Mouse (Mus musculus) regulatory T cell (primary cell): ENCODE data around the gene Ftsj3.

Experiments
- in situ Hi-C: fragments of 300-600 bp; cut with MboI, MseI; formaldehyde crosslinking; loops from one replicate; pipeline ENCODE4 v1.15.1; 2025; ENCODE audit warnings: high pct_unique_total_duplicates

The Ftsj3 gene

DNA sequence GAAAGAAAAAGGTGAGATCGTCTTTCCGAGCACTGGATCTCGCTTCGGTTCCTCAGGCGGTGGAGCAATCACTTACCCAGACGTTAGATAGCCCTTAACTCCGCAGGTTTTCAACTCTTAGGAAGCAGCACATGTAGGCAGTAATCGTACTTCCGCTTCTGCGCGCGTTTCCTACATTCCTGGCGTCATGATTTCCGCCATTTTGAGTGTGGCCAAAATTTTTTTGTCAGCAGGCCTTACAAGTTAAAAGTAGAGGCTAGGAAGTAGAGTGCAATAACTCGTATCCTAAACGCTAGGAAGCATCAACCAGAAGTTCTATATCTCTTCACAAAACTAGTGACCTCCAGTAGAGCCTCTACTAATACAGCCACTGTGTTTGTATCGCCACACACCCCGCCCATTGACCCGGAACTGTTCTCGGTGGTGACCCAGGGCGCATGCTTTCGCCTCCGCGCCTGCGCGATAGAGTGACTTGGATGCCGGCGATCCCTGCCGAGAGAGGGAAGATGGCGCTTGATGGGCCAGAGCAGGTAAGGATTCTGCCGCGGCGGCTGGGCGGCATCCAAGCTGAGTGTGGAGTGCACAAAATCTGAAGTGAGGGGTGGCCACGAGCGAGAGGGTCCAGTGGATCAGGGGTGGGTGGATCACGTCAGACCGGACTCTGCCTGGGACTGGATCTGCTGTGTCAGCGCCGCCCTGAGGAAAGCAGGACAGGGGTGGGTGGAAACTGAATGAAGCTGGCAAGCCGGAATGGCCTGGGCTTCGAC, at the start of gene Ftsj3, which contains the start of gene Psmc5:
Ftsj3 (minus strand) TSS at position 395 of the 767 bp plus-strand sequence.
Psmc5 (plus strand) TSS at position 470 of the 767 bp plus-strand sequence.
- in situ Hi-C loops = no loop called here

DNA sequence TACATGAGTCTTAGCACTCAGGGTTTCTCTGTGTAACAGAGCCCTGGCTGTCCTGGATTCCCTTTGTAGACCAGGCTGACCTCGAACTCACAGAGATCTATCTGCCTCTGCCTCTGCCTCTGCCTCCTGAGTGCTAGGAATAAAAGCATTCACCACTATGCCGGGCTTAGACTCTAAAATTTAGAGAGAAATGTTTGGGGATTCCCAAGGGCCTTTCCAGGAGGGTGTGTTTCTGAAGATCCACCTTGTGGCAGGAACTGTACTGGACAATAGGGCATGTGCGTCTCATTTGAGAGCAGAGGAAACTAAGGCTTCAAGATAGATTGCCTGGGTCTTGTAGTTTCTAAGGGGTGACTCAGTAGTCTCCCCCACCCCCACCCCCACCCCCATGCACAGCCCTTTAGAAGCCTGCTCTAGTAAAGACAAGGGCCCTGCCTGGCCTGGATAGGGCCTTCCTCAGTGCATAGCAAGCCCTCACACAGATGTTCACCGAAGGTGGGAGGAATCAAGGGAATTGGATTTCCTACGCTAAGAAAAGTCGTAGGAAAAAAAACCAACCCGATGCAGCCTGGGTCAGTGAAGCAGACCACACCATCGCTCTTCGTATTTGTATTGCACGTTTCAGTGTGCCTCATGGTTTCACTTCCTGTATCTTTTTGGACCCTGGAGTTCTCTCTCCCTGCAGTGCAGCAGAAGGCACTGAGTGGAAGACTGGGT, 49.6 kb upstream of the Ftsj3 start:
- in situ Hi-C loops = no loop called here

DNA sequence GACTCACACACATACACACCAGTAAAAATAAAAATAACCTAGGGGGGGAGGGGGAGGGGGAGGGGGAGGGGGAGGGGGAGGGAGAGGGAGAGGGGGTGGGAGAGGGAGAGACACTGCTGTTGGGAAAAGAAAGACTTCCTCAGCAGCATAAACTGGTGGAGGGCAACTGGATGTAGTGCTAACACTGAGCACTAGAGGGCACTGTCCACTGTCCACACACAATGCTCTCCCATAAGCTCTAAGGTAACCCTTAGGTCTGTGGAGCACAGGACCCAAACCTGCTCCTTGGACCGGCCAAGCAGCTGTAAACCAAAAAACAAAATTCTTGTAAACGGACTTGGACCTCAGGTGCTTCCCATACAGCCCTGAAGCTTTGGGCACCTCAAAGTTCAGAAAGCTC, 46.8 kb upstream of the Ftsj3 start:
- in situ Hi-C loops = no loop called here

DNA sequence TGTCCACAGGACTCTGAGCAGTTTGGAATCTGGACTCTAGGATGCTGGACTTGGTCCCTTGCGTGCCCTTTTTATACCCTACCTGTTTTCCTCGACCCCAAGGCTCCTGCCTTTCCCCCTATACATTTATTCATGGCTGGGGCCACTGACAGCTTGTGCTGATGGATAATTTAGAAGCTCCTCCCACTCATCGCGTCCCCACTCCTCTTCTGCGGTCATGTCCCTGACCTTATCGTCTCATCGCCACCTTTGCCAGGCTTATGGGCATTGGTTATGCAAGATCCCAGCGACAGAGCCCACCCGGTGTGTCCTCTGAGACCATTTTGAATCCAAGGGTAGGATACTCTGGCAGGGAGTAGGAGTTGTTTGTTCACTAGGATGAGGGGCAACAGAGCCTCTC, 45.9 kb upstream of the Ftsj3 start, which contains the start of gene Gh:
Gh (minus strand) TSS at position 101 of the 400 bp plus-strand sequence.
- in situ Hi-C loops = no loop called here

DNA sequence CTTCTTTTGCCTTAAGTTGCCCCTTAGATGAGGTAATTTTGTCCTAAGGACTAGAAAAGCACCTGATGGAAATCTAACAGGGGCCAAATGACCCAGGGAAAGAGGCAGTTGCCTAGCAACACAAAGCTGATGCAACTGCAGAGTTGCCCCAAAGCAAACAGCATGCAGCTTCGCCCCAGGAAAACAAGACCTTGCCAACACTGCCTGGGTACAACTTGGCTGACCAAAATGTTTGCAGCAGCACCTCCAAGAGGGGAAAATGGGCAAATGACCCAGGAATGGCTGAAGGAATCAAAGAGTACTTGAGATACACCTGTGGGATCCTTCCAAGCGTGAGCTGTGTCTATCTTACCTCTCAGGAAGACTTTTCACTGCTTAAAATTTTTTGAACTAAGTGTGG, 36.0 kb upstream of the Ftsj3 start:
- in situ Hi-C loops = no loop called here

DNA sequence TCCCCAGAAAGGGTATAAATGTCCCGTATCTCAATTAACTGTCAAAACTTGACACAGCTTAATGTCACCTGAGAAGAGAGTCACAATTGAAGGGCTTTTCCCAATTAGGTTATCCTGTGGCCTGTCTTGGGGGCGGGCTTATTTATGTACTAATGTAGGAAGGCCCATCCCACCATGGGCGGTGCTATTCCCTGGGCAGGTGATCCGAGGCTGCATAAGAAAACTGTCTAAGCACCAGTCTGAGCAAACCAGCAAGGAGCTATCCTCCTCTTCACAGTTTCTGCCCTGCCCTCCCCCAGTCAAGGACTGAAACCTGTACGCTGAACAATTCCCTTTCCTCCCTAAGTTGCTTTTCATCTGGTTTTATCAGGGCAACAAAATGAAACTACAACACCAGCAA, 34.5 kb upstream of the Ftsj3 start:
- in situ Hi-C loops = no loop called here

DNA sequence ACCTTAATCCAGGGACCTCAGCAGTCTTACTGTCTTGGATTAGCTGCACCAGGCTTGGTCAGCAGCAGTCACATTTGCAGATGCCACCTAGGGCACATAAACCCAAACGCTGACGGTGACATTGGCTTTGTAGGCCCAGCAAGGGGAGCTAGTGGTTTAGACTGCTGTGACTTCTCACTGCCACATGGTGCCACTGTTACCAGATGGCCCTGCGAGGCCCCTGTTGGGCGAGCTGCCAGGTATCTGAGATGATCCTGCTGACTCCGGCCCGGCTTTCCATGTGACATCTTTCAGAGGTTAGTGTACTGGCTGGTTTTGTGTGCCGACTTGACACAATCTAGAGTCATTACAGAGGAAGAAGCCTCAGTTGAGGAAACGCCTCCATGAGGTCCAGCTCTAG, 33.5 kb upstream of the Ftsj3 start:
- in situ Hi-C loops = loop anchor here (5.0 kb wide), 1 partner anchor 33 kb away; no protein-coding TSS in a partner anchor

DNA sequence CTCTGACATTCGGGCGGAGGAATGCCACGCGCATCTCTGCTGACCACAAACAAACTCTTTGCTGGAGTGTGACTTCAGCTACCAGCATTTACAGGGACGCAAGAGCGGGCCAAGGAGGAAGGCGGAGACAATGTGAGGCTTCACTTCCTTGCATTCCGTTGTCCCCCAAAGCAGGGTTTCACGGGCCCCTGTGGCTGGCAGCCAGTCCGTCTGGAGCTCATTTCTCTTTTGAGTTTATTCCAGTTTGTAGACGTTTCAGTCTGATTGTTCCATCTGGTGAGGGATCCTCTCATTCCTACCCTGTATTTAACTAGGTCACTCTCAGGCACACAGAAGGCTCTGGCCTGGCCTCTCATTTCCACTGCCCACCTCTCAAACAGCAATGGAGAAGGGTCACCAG, 31.1 kb upstream of the Ftsj3 start:
- in situ Hi-C loops = loop anchor here (5.0 kb wide), 1 partner anchor 35 kb away; no protein-coding TSS in a partner anchor

DNA sequence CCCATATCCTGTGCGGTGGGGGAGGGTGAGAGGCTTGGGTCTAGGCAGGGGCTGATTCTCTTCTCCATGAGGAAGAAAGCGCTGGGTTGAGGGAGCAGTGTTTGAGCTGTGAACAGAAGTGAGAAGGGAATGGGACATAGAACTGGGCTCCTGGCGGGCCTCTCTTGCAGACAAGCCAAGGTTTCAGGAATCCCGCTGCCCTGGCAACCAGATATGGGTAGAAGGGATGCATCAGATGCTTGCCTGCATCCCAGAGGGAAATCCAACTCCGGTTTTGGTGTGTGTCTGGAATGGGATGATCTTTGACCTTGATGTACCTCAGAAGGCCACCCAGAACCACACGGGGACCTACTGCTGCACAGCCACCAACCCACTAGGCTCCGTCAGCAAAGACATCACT, 30.3 kb upstream of the Ftsj3 start:
- in situ Hi-C loops = loop anchor here (5.0 kb wide), 1 partner anchor 36 kb away; no protein-coding TSS in a partner anchor

DNA sequence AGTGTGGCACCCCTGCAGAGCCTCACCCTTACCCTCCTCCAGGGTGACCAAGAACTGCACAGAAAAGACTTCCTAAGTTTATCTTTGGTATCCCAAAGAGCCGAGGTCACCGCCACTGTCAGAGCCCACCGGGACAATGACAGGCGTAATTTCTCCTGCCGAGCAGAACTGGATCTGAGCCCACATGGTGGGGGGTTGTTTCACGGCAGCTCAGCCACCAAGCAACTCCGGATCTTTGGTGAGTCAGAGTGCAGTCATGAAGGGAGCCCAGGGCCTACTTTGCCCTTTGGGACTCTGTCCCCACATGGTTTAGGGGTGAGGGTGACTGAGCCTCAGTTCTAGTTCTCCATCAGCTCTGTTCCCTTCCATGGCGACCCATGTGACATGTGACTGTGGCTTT, 28.2 kb upstream of the Ftsj3 start:
- in situ Hi-C loops = no loop called here

DNA sequence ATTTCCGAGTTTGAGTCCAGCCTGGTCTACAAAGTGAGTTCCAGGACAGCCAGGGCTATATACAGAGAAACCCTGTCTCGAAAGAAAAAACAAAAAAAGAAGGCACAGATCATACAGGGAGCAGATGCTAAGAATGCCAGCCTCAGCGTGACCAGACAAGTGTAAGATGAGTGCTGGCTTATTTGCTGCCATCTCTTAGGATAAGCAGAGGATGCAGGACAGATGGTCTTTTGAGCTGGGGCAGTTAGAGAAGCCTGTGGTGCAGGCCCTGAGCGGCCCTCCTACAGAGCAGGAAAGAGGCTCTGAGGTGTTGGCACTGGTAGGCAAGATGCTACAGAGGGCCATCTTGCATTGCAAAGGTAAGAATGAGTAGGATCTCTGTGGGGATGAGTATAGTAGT, 27.5 kb upstream of the Ftsj3 start:
- in situ Hi-C loops = no loop called here

DNA sequence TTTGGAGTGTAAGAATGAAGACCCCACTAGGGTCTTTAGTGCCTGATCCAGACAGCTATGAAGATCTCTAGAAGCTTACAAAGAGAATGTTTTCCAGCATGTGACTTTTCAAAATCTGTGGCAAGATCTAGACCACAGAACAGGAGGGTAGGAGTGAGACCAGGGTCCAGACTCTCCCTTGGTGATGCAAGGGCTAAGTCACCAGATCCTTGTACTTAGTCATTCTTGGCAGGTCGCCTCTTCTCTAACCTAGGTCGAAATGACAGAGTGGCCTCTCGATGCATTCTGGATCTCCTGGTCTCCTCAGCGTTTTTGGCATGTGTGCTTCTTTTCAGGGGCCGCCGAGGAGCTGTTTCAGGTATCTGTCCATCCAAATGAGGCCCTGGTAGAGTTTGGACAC, 26.6 kb upstream of the Ftsj3 start:
- in situ Hi-C loops = no loop called here

DNA sequence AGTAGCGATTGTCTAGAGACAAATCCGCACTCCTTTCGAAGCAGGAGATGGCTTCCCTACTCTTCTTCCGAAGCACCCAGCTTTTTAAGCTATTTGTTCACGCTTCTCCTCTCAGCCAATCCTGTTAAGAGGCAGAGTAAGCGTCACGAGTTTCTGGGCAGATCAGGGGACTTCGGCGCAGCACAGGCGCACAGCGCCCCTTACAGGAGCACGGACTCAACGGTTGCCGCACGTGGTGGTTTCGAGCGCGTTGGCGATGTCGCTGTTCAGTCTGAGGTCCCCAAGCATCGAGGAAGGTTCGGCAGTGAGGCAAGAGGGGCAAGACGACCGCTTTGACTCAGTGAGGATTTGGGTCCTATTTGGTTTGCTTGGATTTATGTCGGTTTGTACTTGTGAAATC, 20.6 kb upstream of the Ftsj3 start, which contains the start of gene Tcam1:
Tcam1 (plus strand) TSS at position 219 of the 400 bp plus-strand sequence.
- in situ Hi-C loops = loop anchor here (10.0 kb wide), 1 partner anchor 638 kb away; no protein-coding TSS in a partner anchor

DNA sequence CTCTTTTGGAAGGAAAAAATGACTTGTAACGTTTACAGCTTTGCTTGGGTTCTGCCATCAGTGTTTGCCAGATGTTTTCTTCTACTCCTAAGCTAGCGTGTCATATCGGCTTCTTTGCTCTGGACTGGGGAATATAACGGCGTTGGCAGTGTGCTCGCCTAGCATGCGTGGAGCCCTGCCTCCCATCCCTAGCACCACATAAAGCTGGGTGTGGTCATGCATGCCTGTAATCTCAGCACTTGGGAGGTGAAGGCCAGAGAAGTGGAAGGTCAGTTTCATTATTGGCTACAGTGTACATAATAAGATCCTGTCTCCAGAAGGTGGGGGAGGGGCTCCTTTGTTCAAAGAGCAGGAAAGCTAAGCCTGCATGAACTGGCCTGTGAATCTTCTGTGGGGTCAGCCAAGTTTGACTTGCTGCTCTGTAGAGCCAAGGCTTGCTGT, 19.1 kb upstream of the Ftsj3 start:
- in situ Hi-C loops = loop anchor here (10.0 kb wide), 1 partner anchor 640 kb away; no protein-coding TSS in a partner anchor

DNA sequence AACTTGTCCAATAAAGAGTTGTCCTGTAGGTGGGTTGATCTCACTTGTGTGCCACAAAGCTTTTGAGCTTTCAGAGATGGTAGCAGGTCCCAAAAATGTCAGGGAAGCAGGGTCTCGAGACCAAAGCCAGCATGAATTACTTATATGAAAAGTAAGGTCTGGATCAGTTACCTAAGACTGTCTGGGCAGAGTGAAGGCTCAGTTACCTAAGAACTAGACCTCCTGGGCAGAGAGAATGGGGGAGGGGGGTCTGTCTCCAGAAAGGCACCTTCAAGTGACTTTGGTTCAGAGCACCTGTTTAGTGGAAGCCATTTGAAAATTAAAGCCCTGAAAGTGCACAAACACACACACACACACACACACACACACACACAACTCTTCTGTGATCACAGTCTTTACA, 18.5 kb upstream of the Ftsj3 start:
- in situ Hi-C loops = loop anchor here (10.0 kb wide), 1 partner anchor 640 kb away; no protein-coding TSS in a partner anchor

DNA sequence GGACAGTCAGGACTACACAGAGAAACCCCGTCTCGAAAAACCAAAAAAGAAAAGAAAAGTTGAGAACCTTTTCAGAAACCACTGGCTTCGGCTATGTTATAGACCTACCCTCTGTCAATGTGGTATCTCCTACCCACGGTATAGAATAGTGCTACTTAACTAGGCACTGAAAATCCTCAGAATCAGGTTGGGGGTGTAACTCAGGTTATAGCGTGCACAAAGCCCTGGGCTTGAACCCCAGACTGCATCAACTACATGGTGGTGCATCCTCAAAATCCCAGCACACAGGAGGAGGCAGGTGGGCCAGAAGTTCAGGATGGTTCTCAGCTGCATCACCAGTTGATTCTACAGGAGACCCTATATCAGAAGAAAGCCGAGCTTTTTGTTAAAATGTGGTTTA, 17.9 kb upstream of the Ftsj3 start:
- in situ Hi-C loops = loop anchor here (10.0 kb wide), 1 partner anchor 641 kb away; no protein-coding TSS in a partner anchor

DNA sequence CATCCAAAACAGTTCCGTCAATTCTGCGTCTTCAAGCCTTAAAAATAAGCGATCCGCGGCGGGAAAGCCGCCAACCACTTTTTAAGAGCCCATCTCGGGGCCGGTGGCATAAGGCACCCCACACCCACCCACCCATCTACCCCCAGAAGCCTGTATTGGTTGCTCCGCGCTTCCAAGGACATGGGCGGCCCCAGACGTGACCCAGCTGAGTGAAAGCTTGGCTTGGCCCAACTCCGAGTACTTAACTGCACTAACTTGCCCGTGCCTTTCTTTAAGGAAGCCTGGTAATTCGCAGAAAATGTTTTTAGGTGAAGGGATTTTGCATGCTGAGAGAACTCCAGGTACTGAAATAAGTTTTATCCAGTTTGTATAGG, 17.4 kb upstream of the Ftsj3 start:
- in situ Hi-C loops = loop anchor here (10.0 kb wide), 1 partner anchor 642 kb away; no protein-coding TSS in a partner anchor

DNA sequence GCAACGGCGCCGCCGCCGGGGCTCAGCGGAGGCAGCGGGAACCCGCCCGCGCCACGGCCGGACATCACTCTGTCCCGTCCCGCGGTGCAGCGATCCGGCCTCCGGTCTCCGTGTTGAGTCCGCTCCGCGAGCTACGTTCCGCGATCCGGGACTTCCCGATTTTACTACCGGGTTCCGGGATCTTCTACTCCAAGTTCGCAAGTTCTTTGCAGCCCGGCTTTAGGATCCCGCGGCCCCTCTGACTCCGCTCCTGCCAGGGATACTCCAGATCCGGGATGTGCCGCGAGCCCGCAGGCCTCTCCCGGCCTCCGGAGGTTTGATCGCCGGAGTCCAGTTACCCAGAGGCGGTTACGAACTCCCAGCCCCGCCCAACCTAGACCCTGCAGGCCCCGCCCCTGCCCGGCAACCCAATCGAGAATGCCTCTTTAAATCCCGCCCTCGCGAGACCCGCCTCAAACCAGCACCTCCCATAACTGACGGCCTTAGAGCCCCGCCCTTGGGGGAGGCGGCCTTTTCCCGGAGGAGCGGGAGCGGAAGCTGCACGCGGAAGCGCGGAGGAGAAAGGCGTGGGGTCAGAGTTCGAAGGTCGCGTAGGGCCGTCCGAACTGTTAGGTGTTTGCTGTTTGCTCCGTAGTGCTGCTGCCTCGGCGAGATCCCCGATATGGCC, 16.9 kb upstream of the Ftsj3 start, which contains the start of gene Smarcd2:
Smarcd2 (minus strand) TSS at position 329 of the 667 bp plus-strand sequence.
- in situ Hi-C loops = loop anchor here (10.0 kb wide), 1 partner anchor 642 kb away; no protein-coding TSS in a partner anchor

DNA sequence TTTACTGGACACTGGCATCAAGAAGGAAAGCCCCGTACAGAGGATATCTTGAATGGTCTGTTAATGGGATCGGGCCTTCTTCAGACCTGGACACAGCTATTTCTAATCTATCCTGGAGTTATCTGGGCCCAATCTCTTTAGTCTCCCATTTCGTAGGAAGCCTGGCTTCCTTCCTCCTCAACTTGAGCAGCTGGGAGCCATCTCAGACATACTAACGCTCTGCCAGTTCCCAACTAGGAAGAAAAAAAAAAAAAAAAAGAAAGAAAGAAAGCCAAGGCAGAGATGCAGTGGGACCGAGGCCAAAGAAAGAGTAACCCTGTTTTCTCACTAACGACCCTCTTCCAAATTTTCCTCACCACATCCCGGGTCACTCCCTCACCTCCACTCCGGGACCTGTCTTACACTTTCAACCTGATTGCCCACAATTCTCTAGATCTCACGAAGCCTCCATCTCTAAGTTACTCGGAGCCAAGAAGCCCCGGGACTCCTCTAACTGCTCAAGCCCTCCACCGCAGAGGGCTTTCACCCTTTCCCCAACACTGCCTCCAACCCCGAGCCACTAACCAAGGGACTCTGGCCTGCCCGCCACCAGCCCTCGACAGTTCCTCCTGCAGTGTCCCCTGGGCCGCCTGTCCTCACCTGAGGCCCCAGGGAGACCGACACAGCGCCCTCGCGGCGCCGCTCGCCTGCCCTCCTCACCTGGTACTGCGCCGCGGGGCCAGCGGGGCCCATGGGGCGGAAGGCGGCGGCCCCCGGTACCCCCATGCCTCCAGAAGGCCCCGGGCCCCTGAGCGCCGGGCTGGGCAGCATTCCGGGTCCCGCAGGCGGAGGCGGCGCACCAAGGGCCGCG, 16.1 kb upstream of the Ftsj3 start:
- in situ Hi-C loops = loop anchor here (10.0 kb wide), 1 partner anchor 643 kb away; no protein-coding TSS in a partner anchor

DNA sequence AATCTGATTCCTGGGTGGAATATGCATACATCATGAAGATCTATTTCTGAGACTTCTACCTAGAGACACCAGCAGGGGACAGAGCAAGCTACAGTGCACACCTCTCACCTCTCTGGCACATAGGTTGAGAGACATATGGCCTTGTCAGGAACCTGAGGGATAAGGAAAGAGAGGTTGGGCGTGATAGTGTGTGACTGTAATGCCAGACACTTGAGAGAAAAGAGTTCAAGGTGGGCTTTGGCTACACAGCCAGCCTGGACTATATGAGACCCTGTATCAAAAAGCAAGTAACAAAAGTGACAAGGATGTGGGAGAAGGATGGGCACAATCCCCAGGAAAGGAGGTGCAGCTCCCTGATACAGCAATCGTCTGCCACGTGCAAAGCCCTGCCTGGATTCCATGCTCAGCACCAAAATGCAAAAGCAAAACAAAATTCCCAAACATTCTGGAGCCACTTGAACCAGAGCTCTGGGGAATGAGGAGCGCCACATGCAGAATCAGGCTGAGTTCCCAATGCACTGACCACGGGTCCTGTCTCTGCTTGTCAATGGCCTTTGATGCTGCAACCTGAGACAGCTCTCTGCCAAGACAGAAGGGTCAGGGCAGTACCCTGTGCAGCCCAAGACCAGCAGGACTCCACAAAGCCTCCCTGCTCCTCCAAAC, 15.4 kb upstream of the Ftsj3 start:
- in situ Hi-C loops = loop anchor here (10.0 kb wide), 1 partner anchor 644 kb away; no protein-coding TSS in a partner anchor
